Mouse (Mus musculus): ENCODE measurements around the gene Olfr1493-ps1.

Olfr1493-ps1 gene

DNA sequence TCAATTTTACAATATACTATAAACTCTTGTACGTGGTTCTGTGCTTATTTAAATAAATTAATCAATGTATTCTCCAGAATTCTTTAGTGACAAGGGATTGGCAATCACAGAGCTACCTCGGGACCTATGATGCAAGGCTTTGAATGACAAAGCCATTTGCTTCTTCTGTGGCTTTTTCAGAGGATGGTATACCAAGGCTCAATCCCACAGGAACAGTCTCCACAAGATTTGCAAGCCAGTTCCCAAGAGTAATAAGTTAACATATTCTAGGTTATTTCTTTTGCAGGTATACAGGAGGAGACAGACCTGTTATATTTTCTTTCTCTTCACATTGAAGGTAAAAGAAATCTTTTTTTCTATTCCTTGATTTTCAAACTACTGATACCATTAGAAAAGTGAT lies at the start of gene Olfr1493-ps1:
Olfr1493-ps1 (plus strand) TSS at position 301 of the 400 bp plus-strand sequence.
- no peak for DNase-seq

DNA sequence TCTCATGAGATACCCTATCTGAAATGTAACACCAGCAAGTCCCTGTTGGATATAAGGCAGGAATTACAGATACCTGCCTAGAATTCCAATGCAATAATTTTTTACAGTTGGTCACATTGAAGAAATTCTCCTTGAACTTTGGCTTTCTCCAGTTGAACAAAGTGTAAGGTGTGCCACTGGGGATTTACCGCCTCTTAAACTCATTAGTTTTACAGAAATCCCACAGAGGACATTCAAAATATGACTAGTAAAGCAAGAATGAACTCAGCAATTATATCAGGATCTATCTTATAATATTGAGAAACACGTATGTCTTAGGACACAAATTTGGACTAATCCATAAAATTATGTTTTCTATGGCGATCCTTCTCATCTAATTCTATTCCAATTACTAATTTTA lies 26.1 kb upstream of the Olfr1493-ps1 start, which contains the start of gene Olfr1491:
Olfr1491 (plus strand) TSS at position 301 of the 400 bp plus-strand sequence.
- no peak for DNase-seq

DNA sequence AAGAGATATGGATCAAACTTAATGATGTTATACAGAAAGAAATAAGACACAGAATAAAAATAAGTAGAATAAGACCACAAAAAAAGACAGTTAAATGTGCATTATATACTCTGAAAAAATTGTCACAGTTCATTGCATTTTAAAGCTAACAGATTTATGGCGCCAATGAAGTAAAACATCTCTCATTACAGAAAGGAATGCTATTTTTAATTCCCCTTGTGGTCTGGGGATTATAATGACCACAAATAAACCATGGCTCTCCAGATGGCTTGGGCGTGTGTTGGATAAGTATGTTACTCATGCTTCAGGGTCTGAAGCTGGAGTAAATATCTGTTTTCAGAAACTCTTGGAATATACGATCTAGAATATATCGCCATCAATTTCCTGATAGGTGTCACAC lies 16.4 kb downstream of the Olfr1493-ps1 start, which contains the start of gene Olfr1494:
Olfr1494 (plus strand) TSS at position 301 of the 400 bp plus-strand sequence.
- no peak for DNase-seq

DNA sequence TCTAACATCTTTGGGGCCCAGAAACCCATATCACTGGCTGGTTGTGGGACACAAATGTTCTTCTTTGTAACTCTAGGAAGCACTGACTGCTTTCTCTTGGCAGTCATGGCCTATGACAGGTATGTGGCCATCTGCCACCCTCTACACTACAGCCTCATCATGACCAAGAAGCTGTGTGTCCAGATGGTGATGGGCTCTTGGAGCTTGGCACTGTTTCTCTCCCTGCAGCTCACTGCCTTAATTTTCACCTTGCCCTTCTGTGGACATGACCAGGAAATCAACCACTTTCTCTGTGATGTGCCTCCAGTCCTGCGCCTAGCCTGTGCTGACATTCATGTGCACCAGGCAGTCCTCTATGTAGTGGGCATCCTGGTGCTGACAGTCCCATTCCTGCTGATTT lies 26.3 kb downstream of the Olfr1493-ps1 start:
- DNase-seq: no peak

DNA sequence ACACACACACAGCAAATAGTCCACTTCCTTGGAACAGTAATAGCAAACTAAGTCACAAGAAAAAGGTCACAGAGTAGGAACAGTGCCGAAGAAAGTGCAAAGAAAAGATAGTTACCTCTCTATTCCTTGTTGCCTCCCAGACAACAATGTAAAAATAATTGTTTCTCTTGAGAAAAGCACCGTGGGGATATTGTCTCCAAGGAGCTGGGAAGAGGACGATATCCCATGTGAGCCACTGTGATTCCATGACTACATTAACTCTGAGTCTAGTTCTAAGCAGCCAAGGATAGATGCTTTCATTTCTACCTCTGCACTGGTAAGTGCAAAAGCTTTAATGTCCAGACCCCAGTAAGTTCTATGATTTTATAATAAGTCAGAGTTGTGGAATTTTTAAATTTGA lies 41.2 kb downstream of the Olfr1493-ps1 start, which contains the start of gene Olfr1495:
Olfr1495 (plus strand) TSS at position 301 of the 400 bp plus-strand sequence.
- no peak for DNase-seq

DNA sequence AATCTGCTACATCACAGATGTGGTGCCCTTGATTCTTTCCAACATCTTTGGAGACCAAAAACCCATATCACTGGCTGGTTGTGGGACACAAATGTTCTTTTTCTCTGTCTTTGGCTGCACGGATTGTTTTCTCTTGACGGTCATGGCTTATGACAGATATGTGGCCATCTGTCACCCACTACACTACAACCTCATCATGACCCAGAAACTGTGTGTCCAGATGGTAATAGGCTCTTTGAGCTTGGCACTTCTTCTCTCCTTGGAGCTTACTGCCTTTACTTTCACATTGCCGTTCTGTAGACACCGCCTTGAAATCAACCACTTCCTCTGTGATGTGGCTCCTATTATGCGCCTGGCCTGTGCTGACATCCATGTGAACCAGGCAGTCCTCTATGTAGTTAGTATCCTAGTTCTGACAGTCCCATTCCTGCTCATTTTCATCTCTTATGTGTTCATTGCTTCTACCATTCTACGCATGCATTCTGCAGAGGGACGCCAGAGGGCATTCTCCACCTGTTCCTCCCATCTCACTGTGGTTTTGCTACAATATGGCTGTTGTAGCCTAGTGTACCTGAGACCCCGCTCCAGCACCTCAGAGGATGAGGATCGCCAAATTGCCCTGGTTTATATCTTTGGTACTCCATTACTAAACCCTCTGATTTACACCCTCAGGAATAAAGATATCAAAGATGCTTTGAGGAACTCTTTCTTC lies 45.6 kb downstream of the Olfr1493-ps1 start:
- DNase-seq: no peak

DNA sequence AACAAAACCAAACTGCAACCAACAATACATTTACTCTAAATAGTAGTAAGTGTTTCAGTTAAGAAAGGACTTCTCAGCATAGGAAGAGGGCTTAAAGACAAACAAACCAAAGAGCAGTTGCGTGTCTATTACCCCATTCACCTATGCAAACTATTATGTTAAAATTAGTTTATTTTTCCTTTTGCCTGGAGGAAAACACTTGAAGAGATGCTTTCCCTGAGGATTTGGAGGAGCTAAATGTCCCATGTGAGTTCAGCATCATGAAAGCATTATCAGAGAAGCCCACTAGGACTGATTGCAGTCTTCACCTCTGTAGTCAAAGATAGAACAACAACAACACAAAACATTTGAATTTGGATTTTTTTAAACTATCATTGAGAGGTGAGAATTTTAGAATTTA lies 54.5 kb downstream of the Olfr1493-ps1 start, which contains the start of gene Olfr1496:
Olfr1496 (plus strand) TSS at position 301 of the 400 bp plus-strand sequence.
- no peak for DNase-seq
